Comparison of ENCODE assay signal across 8 mouse cellular contexts in the genomic region with DNA sequence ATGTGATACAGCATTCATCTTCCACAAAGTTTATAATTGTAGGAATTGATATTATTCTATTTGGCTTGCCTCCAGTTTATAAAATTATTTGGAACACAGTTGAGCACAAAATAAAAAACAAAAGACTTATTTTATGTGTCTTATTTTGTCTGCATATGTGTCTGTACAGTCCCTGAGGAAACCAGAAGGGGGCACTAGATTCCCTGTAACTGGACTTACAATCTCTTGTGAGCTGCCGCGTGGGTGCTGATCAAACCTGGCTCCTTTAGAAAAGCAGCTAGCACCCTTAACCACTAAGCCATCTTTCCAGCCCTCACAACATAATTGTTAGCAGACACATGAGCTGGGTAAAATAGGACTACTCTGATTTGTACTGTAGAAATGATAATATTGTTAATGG. TPM values are rescaled to one million over a fixed set of nuclear protein-coding genes. Genes with fewer than 3 reads are reported as not detected.
A peak's percentile ranks its signal among the peaks of the same experiment; 100 is the strongest.
DNase-seq lines count a peak whose midpoint lies in the region; ATAC-seq and TF ChIP-seq lines count a peak whose summit lies in the region.

No protein-coding gene starts in this region.

- no peak for TF ChIP-seq POLR2A in heart, adult 2 months (IDR thresholded peaks at IDR 0.05; ENCODE audit: insufficient read depth, low read depth, low read length)

- no peak overlapping the region for H3K9ac ChIP-seq in heart, adult 2 months (ENCODE audit: low read depth, low read length)
- H3K9ac ChIP-seq in neural tube, embryonic 15.5 days (replicated peaks) = no peak overlapping the region

- intact Hi-C loops in heart, adult 2 months (cut with DNase I) = loop anchor here (1.0 to 5.0 kb wide), 4 partner anchors 36 to 512 kb away; no protein-coding TSS in a partner anchor
- intact Hi-C loops in heart, postnatal 25 days (cut with DNase I) = loop anchor here (1.0 to 5.0 kb wide), 3 partner anchors 36 to 105 kb away; no protein-coding TSS in a partner anchor

- H3K4me3 ChIP-seq in heart, adult 2 months = no peak overlapping the region
- no peak overlapping the region for H3K4me3 ChIP-seq in neural tube, embryonic 15.5 days (replicated peaks)

- H3K36me3 ChIP-seq in heart, adult 2 months (ENCODE audit: control insufficient read depth, insufficient read depth, low read length) = no peaks in the 10 kb centered on the region; the same call in 1 of the 2 replicates
- H3K36me3 ChIP-seq in neural tube, embryonic 15.5 days = no peaks in the 10 kb centered on the region

- H3K79me2 ChIP-seq in heart, adult 2 months (replicated peaks; ENCODE audit: control insufficient read depth, insufficient read depth, low read length) = no peaks in the 10 kb centered on the region

- DNase-seq in heart, adult 2 months = no peak
- no peak for DNase-seq in heart, postnatal 25 days (ENCODE audit: low spot score)
- DNase-seq in right cerebral cortex, postnatal 14 days = peak; percentile 16
- DNase-seq in right cerebral cortex, postnatal 36 days (ENCODE audit: low spot score in 2 of 2) = no peak
- DNase-seq in cerebellum, adult 8-10 months = peak; percentile 29
- DNase-seq in kidney, postnatal 25 days = peak; percentile 39 to 69
- DNase-seq in skeletal muscle tissue, adult 2 months (ENCODE audit: low read depth, low spot score) = peak; percentile 47

- H3K27me3 ChIP-seq in heart, adult 2 months (ENCODE audit: control insufficient read depth, insufficient read depth, low read length) = no peaks in the 10 kb centered on the region
- no peaks in the 10 kb centered on the region for H3K27me3 ChIP-seq in neural tube, embryonic 15.5 days (replicated peaks)

- TF ChIP-seq CTCF in heart, adult 2 months (IDR thresholded peaks at IDR 0.05) = peak; percentile 83

- peaks cover 2% of the 10 kb centered on the region for H3K4me1 ChIP-seq in heart, adult 2 months (ENCODE audit: control insufficient read depth, insufficient read depth, low read length)
- no peaks in the 10 kb centered on the region for H3K4me1 ChIP-seq in neural tube, embryonic 15.5 days

- H3K4me2 ChIP-seq in neural tube, embryonic 15.5 days = no peak overlapping the region

- no peaks in the 10 kb centered on the region for H3K9me3 ChIP-seq in neural tube, embryonic 15.5 days (replicated peaks)

- no peak for TF ChIP-seq EP300 in heart, adult 2 months (IDR thresholded peaks at IDR 0.05; ENCODE audit: insufficient read depth, low read depth, low read length)

- H3K27ac ChIP-seq in heart, adult 2 months = no peak overlapping the region
- H3K27ac ChIP-seq in neural tube, embryonic 15.5 days (replicated peaks) = no peak overlapping the region

- 28% methylated on average over 2 of the region's 2 CpGs for WGBS in heart, adult 2 months
- 49% methylated on average over 2 of the region's 2 CpGs for WGBS in neural tube, embryonic 15.5 days

- ATAC-seq in neural tube, embryonic 15.5 days (ENCODE audit: low FRiP score) = no peak

RNA-seq across cellular contexts. Expression of gene Fhl1, which starts 24.1 kb away (rescaled TPM):
- total RNA-seq in heart, adult 2 months (2021) = 100 to 1,000 TPM; 111 to 140 TPM
- 123 and 197 TPM in 2 replicates for polyA plus RNA-seq in heart, adult 2 months (2012; rRNA removed)
- 100 to 1,000 TPM; 114 to 123 TPM for total RNA-seq in heart, postnatal 25 days (2021)
- 189 and 222 TPM in 2 replicates for polyA plus RNA-seq in neural tube, embryonic 15.5 days (2015; fragmentation: Nextera tagmentation; extraction: Ambion mirVana)

Comparison
In these comparisons a context has a peak if more than half of its experiments do, and no peak if none do; other contexts are left out.
1. DNase-seq: peak in right cerebral cortex, postnatal 14 days (single experiment), cerebellum, adult 8-10 months (single experiment), kidney, postnatal 25 days (2 of 2) and skeletal muscle tissue, adult 2 months (single experiment); none in heart, adult 2 months (0 of 2), heart, postnatal 25 days (single experiment) and right cerebral cortex, postnatal 36 days (0 of 2).